Mouse (Mus musculus): ENCODE data around the gene Catip. TPM values are rescaled to one million over a fixed set of nuclear protein-coding genes. Genes with fewer than 3 reads are reported as not detected.

Gene Catip
- polyA plus RNA-seq, 1 experiment from 2014 or later, result 0.39 TPM

- Histone ChIP-seq H3K4me2 (no peak within 1 kb of the TSS), H3K9me3 (replicated peaks) (no peaks in the 10 kb centered on the region), H3K27ac (no peak within 1 kb of the TSS), H3K4me3 (no peak within 1 kb of the TSS), H3K27me3 (no peaks in the 10 kb centered on the region), H3K9ac (no peak within 1 kb of the TSS), H3K36me3 (no peaks in the 10 kb centered on the region), H3K4me1 (replicated peaks) (no peaks in the 10 kb centered on the region)
- 48% methylated on average over 15 of the region's 15 CpGs for WGBS
- ATAC-seq (replicated peaks; ENCODE audit: insufficient number of reproducible peaks, insufficient read depth, low FRiP score, low read depth), result no peak
Observed at GRCm38 (mm10) chr1:74408589-74409504, 46.9 kb downstream of the Catip start, which contains the start of gene Vil1. TSS of gene Vil1 (plus strand) at chr1:74409376.

GRCm38 (mm10) chr1:74411753-74412325 is 49.9 kb downstream of the Catip start:
- 52% methylated on average over 2 of the region's 2 CpGs for WGBS
- H3K27ac ChIP-seq, result no peak overlapping the region
- no peaks in the 10 kb centered on the region for H3K27me3 ChIP-seq
- H3K4me1 ChIP-seq (replicated peaks), result no peaks in the 10 kb centered on the region
- no peaks in the 10 kb centered on the region for H3K36me3 ChIP-seq
- H3K4me3 ChIP-seq, result no peak overlapping the region
- H3K9ac ChIP-seq, result no peak overlapping the region
- no peaks in the 10 kb centered on the region for H3K9me3 ChIP-seq (replicated peaks)
- no peak overlapping the region for H3K4me2 ChIP-seq
- ATAC-seq (replicated peaks; ENCODE audit: insufficient number of reproducible peaks, insufficient read depth, low FRiP score, low read depth), result no peak

DNA sequence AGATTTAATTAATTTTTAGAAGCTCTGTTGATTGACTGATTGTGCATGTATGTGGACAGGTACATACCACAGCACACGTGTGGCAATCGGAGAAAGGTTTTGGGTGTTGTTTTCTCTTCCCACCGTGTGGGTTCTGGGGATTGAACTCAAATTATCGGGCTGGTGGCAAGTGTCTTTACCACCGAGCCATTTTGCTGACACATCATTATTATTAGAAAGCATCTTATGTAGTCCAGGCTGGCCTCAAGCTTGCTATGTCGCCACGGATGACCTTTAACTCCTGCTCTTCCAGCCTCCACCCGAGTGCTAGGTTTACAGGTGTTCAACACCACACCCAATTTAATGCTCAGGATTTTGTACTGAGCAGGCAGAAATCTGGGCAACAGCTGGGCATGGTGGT is 50.8 kb downstream of the Catip start:
- no peak overlapping the region for H3K4me3 ChIP-seq
- H3K27me3 ChIP-seq, result no peaks in the 10 kb centered on the region
- H3K9me3 ChIP-seq (replicated peaks), result no peaks in the 10 kb centered on the region
- 76% methylated on average over 8 of the region's 8 CpGs for WGBS
- no peaks in the 10 kb centered on the region for H3K36me3 ChIP-seq
- H3K9ac ChIP-seq, result no peak overlapping the region
- ATAC-seq (replicated peaks; ENCODE audit: insufficient number of reproducible peaks, insufficient read depth, low FRiP score, low read depth), result no peak
- no peak overlapping the region for H3K27ac ChIP-seq
- no peak overlapping the region for H3K4me2 ChIP-seq
- H3K4me1 ChIP-seq (replicated peaks), result no peaks in the 10 kb centered on the region

DNA sequence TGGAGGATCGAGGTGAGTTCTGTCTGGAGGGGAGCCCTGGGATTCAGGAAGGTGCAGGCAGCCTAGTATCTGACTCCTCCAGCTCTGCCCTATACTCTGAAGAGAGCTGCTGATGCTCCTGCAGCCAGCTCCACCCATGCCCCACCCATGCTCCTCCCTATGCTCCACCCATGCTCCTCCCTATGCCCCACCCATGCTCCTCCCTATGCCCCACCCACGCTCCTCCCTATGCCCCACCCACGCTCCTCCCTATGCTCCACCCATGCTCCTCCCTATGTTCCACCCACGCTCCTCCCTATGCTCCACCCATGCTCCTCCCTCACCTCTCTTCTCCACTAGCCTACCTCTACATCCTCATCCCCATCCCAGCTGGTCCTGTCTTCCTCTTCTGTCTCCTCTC is 53.2 kb downstream of the Catip start:
- Histone ChIP-seq H3K27ac (no peak overlapping the region), H3K4me2 (no peak overlapping the region), H3K4me1 (replicated peaks) (peaks cover 7% of the 10 kb centered on the region; the same call in 1 of the 2 replicates), H3K4me3 (no peak overlapping the region), H3K27me3 (no peaks in the 10 kb centered on the region), H3K9me3 (replicated peaks) (no peaks in the 10 kb centered on the region), H3K9ac (no peak overlapping the region), H3K36me3 (no peaks in the 10 kb centered on the region)
- ATAC-seq (replicated peaks; ENCODE audit: insufficient number of reproducible peaks, insufficient read depth, low FRiP score, low read depth), result no peak
- 40% methylated on average over 4 of the region's 4 CpGs for WGBS

MicroRNAs encoded within 50 kb of the gene (microRNA counts, 519-probe panel; counts per million panel counts)
- 3,262 counts per million, percentile 79 among the panel's probes with 10 or more counts for microRNA mmu-miR-26b

Small RNAs within 50 kb of the gene (microRNA-seq; reads per million reads assigned to microRNA genes)
- 36,772 reads per million, percentile 98 among the genes with 10 or more reads in this experiment for gene Mir26b

Other genes with a start within 250 kb of the Catip start
- 121 and 140 TPM in 2 replicates for gene Tns1, start 237.7 kb upstream of the Catip start, polyA plus RNA-seq (2015; fragmentation: Nextera tagmentation; extraction: Ambion mirVana)
- 0.43 and 0.49 TPM in 2 replicates for gene Rufy4, start 236.6 kb upstream of the Catip start, polyA plus RNA-seq (2015; fragmentation: Nextera tagmentation; extraction: Ambion mirVana)
- gene Cxcr2, start 208.1 kb upstream of the Catip start, polyA plus RNA-seq (2015; fragmentation: Nextera tagmentation; extraction: Ambion mirVana), result 0.13 and 0.15 TPM in 2 replicates
- not detected in 2 replicates for gene Cxcr1, start 167.5 kb upstream of the Catip start, polyA plus RNA-seq (2015; fragmentation: Nextera tagmentation; extraction: Ambion mirVana)
- gene Arpc2, start 126.0 kb upstream of the Catip start, polyA plus RNA-seq (2015; fragmentation: Nextera tagmentation; extraction: Ambion mirVana), result 406 and 413 TPM in 2 replicates
- gene Gpbar1, start 83.6 kb upstream of the Catip start, polyA plus RNA-seq (2015; fragmentation: Nextera tagmentation; extraction: Ambion mirVana), result 0.13 and 0.34 TPM in 2 replicates
- 168 and 209 TPM in 2 replicates for gene Aamp, start 77.4 kb upstream of the Catip start, polyA plus RNA-seq (2015; fragmentation: Nextera tagmentation; extraction: Ambion mirVana)
- 276 and 288 TPM in 2 replicates for gene Pnkd, start 77.2 kb upstream of the Catip start, polyA plus RNA-seq (2015; fragmentation: Nextera tagmentation; extraction: Ambion mirVana)
- gene Tmbim1, start 56.5 kb upstream of the Catip start, polyA plus RNA-seq (2015; fragmentation: Nextera tagmentation; extraction: Ambion mirVana), result 44.9 and 48.1 TPM in 2 replicates
- 3.6 and 5.4 TPM in 2 replicates for gene Slc11a1, start 13.1 kb downstream of the Catip start, polyA plus RNA-seq (2015; fragmentation: Nextera tagmentation; extraction: Ambion mirVana)
- gene Ctdsp1, start 29.4 kb downstream of the Catip start, polyA plus RNA-seq (2015; fragmentation: Nextera tagmentation; extraction: Ambion mirVana), result 55.1 and 68.5 TPM in 2 replicates
- 0.26 and 0.38 TPM in 2 replicates for gene Vil1, start 47.3 kb downstream of the Catip start, polyA plus RNA-seq (2015; fragmentation: Nextera tagmentation; extraction: Ambion mirVana)
- 25.8 and 32.4 TPM in 2 replicates for gene Cnot9, start 143.9 kb downstream of the Catip start, polyA plus RNA-seq (2015; fragmentation: Nextera tagmentation; extraction: Ambion mirVana)
- 0.30 and 0.86 TPM in 2 replicates for gene Plcd4, start 180.8 kb downstream of the Catip start, polyA plus RNA-seq (2015; fragmentation: Nextera tagmentation; extraction: Ambion mirVana)
- 14.4 and 19.9 TPM in 2 replicates for gene Usp37, start 182.2 kb downstream of the Catip start, polyA plus RNA-seq (2015; fragmentation: Nextera tagmentation; extraction: Ambion mirVana)
- 4.4 and 6.0 TPM in 2 replicates for gene Zfp142, start 226.1 kb downstream of the Catip start, polyA plus RNA-seq (2015; fragmentation: Nextera tagmentation; extraction: Ambion mirVana)
- 19.1 and 21.2 TPM in 2 replicates for gene Bcs1l, start 226.2 kb downstream of the Catip start, polyA plus RNA-seq (2015; fragmentation: Nextera tagmentation; extraction: Ambion mirVana)
- gene Rnf25, start 239.3 kb downstream of the Catip start, polyA plus RNA-seq (2015; fragmentation: Nextera tagmentation; extraction: Ambion mirVana), result 18.9 and 23.6 TPM in 2 replicates
- gene Stk36, start 239.3 kb downstream of the Catip start, polyA plus RNA-seq (2015; fragmentation: Nextera tagmentation; extraction: Ambion mirVana), result 3.4 and 3.7 TPM in 2 replicates

Measured in heart, embryonic 15.5 days (tissue).